9 mouse cellular contexts compared by ENCODE assay signal in the genomic region with DNA sequence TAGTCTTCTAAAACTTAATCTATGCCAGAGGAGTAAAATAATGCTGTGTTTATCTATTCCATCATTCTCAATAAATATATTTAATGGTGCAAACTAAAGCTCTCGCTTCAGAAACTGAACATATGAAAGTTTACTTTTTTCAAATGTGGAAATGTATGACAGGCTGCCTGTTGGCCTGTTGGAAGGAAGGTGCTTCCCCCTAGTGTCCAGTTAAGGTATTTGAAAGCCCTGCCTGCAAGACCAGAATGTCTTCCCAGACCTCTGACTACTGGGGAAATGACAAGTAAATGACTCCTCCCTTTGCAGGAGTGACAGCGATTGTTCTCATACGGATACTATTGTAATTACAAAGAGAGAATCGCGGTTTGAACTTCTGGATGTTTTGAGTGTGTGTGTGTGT. TPM values are rescaled to one million over a fixed set of nuclear protein-coding genes. Genes with fewer than 3 reads are reported as not detected.
DNase-seq lines count a peak whose midpoint lies in the region; ATAC-seq and TF ChIP-seq lines count a peak whose summit lies in the region.
"Had no signal": no experiment of that assay in that cellular context is flagged by ENCODE, and none has a peak within 500 bp of the region (broad histone marks: within the 10 kb centered on the region; RNA-seq: fewer than 3 reads in every experiment).

No protein-coding gene starts in this region.

- no peaks in the 10 kb centered on the region for H3K4me1 ChIP-seq in forebrain, embryonic 14.5 days (ENCODE audit: control insufficient read depth, insufficient read depth, low read length)
- H3K4me1 ChIP-seq in intestine, postnatal 0 days (replicated peaks; ENCODE audit: control insufficient read depth, insufficient read depth, low read length) = no peaks in the 10 kb centered on the region
- H3K4me1 ChIP-seq in liver, embryonic 13.5 days (replicated peaks) = 0 out of 2 replicates have a peak, but pooled peaks cover 2% of the 10 kb centered on the region
- H3K4me1 ChIP-seq in neural tube, embryonic 13.5 days (replicated peaks) = no peaks in the 10 kb centered on the region
- H3K4me1 ChIP-seq: heart, embryonic 13.5 days had no signal

- no peak overlapping the region for H3K4me2 ChIP-seq in forebrain, embryonic 14.5 days (ENCODE audit: low read length)
- no peak overlapping the region for H3K4me2 ChIP-seq in intestine, postnatal 0 days (replicated peaks; ENCODE audit: low read depth)
- no peak overlapping the region for H3K4me2 ChIP-seq in liver, embryonic 13.5 days
- no peak overlapping the region for H3K4me2 ChIP-seq in neural tube, embryonic 13.5 days
- H3K4me2 ChIP-seq: heart, embryonic 13.5 days had no signal

- peak; percentile 80 for DNase-seq in 416B (ENCODE audit: low read depth)
- DNase-seq in CD4-positive, CD25-positive, alpha-beta regulatory T cell, adult 2 months (ENCODE audit: low read depth, low spot score) = peak; percentile 85
- peak; percentile 54 for DNase-seq in brain, embryonic 18.5 days (ENCODE audit: low read depth, low spot score)
- DNase-seq in forebrain, embryonic 14.5 days (ENCODE audit: low spot score) = peak; percentile 84
- DNase-seq in liver, embryonic 13.5 days = peak; percentile 18
- peak; percentile 23 for DNase-seq in yolk sac, embryonic 10.5 days (ENCODE audit: low spot score)

- no peak overlapping the region for H3K4me3 ChIP-seq in forebrain, embryonic 14.5 days (ENCODE audit: low read depth, low read length)
- H3K4me3 ChIP-seq in intestine, postnatal 0 days (ENCODE audit: low read depth, low read length) = no peak overlapping the region
- H3K4me3 ChIP-seq in liver, embryonic 13.5 days (replicated peaks) = no peak overlapping the region
- no peak overlapping the region for H3K4me3 ChIP-seq in neural tube, embryonic 13.5 days
- H3K4me3 ChIP-seq: heart, embryonic 13.5 days had no signal

- WGBS in forebrain, embryonic 14.5 days = 19% methylated on average over 5 of the region's 5 CpGs
- 7% methylated on average over 5 of the region's 5 CpGs for WGBS in intestine, postnatal 0 days
- 14% methylated on average over 5 of the region's 5 CpGs for WGBS in liver, embryonic 13.5 days (ENCODE audit: insufficient replicate concordance)
- WGBS in neural tube, embryonic 13.5 days = 18% methylated on average over 5 of the region's 5 CpGs

- TF ChIP-seq CTCF in intestine, postnatal 0 days (IDR thresholded peaks at IDR 0.05; ENCODE audit: low read depth) = peak; percentile 93

- no peaks in the 10 kb centered on the region for H3K27me3 ChIP-seq in forebrain, embryonic 14.5 days (replicated peaks; ENCODE audit: control insufficient read depth, insufficient read depth, low read length)
- no peaks in the 10 kb centered on the region for H3K27me3 ChIP-seq in intestine, postnatal 0 days (replicated peaks; ENCODE audit: control insufficient read depth, insufficient read depth, low read length)
- no peaks in the 10 kb centered on the region for H3K27me3 ChIP-seq in liver, embryonic 13.5 days
- H3K27me3 ChIP-seq in neural tube, embryonic 13.5 days = no peaks in the 10 kb centered on the region; the same call in 1 of the 2 replicates
- H3K27me3 ChIP-seq: heart, embryonic 13.5 days had no signal

- no peak overlapping the region for H3K27ac ChIP-seq in forebrain, embryonic 14.5 days (ENCODE audit: low read depth, low read length)
- H3K27ac ChIP-seq in intestine, postnatal 0 days (ENCODE audit: low read depth, low read length) = no peak overlapping the region
- H3K27ac ChIP-seq in liver, embryonic 13.5 days = no peak overlapping the region
- H3K27ac ChIP-seq in neural tube, embryonic 13.5 days (replicated peaks) = no peak overlapping the region
- H3K27ac ChIP-seq: heart, embryonic 13.5 days had no signal

- H3K9ac ChIP-seq in forebrain, embryonic 14.5 days (ENCODE audit: low read length) = no peak overlapping the region
- H3K9ac ChIP-seq in intestine, postnatal 0 days (ENCODE audit: low read depth, low read length) = no peak overlapping the region
- H3K9ac ChIP-seq in liver, embryonic 13.5 days = no peak overlapping the region
- H3K9ac ChIP-seq in neural tube, embryonic 13.5 days = no peak overlapping the region
- H3K9ac ChIP-seq: heart, embryonic 13.5 days had no signal

- ATAC-seq in forebrain, embryonic 14.5 days = peak; percentile 83; the same call in 1 of the 2 replicates
- 0 out of 2 replicates have a peak, but pooled peaks have one; percentile 53 for ATAC-seq in intestine, postnatal 0 days
- no peak for ATAC-seq in liver, embryonic 13.5 days (ENCODE audit: low read depth)
- ATAC-seq in neural tube, embryonic 13.5 days (ENCODE audit: low read depth) = peak; percentile 47; the same call in 1 of the 2 replicates

- no peaks in the 10 kb centered on the region for H3K36me3 ChIP-seq in forebrain, embryonic 14.5 days (ENCODE audit: control insufficient read depth, insufficient read depth, low read length)
- H3K36me3 ChIP-seq in intestine, postnatal 0 days (ENCODE audit: control insufficient read depth, insufficient read depth) = no peaks in the 10 kb centered on the region
- H3K36me3 ChIP-seq in liver, embryonic 13.5 days = no peaks in the 10 kb centered on the region
- H3K36me3 ChIP-seq in neural tube, embryonic 13.5 days = no peaks in the 10 kb centered on the region
- H3K36me3 ChIP-seq: heart, embryonic 13.5 days had no signal

- no peaks in the 10 kb centered on the region for H3K9me3 ChIP-seq in forebrain, embryonic 14.5 days (replicated peaks; ENCODE audit: control insufficient read depth, low read length)
- H3K9me3 ChIP-seq in intestine, postnatal 0 days (ENCODE audit: control insufficient read depth) = no peaks in the 10 kb centered on the region
- no peaks in the 10 kb centered on the region for H3K9me3 ChIP-seq in liver, embryonic 13.5 days (replicated peaks)
- H3K9me3 ChIP-seq in neural tube, embryonic 13.5 days = no peaks in the 10 kb centered on the region
- H3K9me3 ChIP-seq: heart, embryonic 13.5 days had no signal

RNA-seq across cellular contexts. Expression of a gene that starts 6.2 kb away (rescaled TPM):
- polyA plus RNA-seq in forebrain, embryonic 14.5 days (2014; fragmentation: Nextera tagmentation; extraction: Ambion mirVana) = 23.8 and 26.2 TPM in 2 replicates
- polyA plus RNA-seq in intestine, postnatal 0 days (2015; fragmentation: Nextera tagmentation; extraction: Ambion mirVana) = 13.3 and 13.9 TPM in 2 replicates
- polyA plus RNA-seq in liver, embryonic 13.5 days (2015; fragmentation: Nextera tagmentation; extraction: Ambion mirVana) = 10.9 and 12.1 TPM in 2 replicates
- polyA plus RNA-seq in neural tube, embryonic 13.5 days (2015; fragmentation: Nextera tagmentation; extraction: Ambion mirVana) = 24.4 and 30.6 TPM in 2 replicates

Comparison
In these comparisons a context has a peak if more than half of its experiments do, and no peak if none do; other contexts are left out.
1. DNase-seq: peak in every context shown above with its lines; median percentile 85 in CD4-positive, CD25-positive, alpha-beta regulatory T cell, adult 2 months; 84 in forebrain, embryonic 14.5 days; 80 in 416B; 54 in brain, embryonic 18.5 days; 23 in yolk sac, embryonic 10.5 days; 18 in liver, embryonic 13.5 days.